Mouse (Mus musculus) C2C12 (cell line): Measurements from ENCODE around the gene Slc38a9.

Experiments used
- CEBPB ChIP-seq: IDR thresholded peaks from one replicate; pipeline ENCODE4 v1.6.1; 2011; ENCODE audit warnings: low read depth, mild to moderate bottlenecking, control low read depth, moderate library complexity
- CTCF ChIP-seq: IDR thresholded peaks from one replicate; pipeline ENCODE4 v1.5.1; 2011; ENCODE audit not compliant: control insufficient read depth, insufficient read depth, insufficient read length
- FOSL1 ChIP-seq: IDR thresholded peaks from one replicate; pipeline ENCODE4 v1.8.0; 2011; ENCODE audit warnings: mild to moderate bottlenecking, low read length; ENCODE audit not compliant: poor library complexity, insufficient read depth, severe bottlenecking
- MAX ChIP-seq: IDR thresholded peaks from one replicate; pipeline ENCODE4 v1.6.1; 2011; ENCODE audit warnings: mild to moderate bottlenecking, control low read depth
- USF1 ChIP-seq: IDR thresholded peaks from one replicate; pipeline ENCODE4 v1.6.1; 2011; ENCODE audit warnings: low read depth, mild to moderate bottlenecking, control low read depth, moderate library complexity

GRCm38 (mm10) chr13:112772252-112772651 lies 111.7 kb downstream of the Slc38a9 start:
- TF ChIP-seq CTCF (no peak), MAX (no peak), CEBPB (no peak), USF1 (no peak), FOSL1 (no peak)
